Mouse (Mus musculus): ENCODE measurements around the gene Dalrd3. TPM values are rescaled to one million over a fixed set of nuclear protein-coding genes. Genes with fewer than 3 reads are reported as not detected.

The Dalrd3 gene
- 62.4 TPM for polyA plus RNA-seq (2017; shearing (Covaris generic))

GRCm38 (mm10) chr9:108569381-108570206, at the start of gene Dalrd3:
Dalrd3 (plus strand) TSS chr9:108569886.

GRCm38 (mm10) chr9:108560227-108560841, 9.4 kb upstream of the Dalrd3 start, which contains the start of gene Impdh2:
Impdh2 (plus strand) TSS chr9:108560286.

GRCm38 (mm10) chr9:108566815-108567776, 2.6 kb upstream of the Dalrd3 start, which contains the start of gene Ndufaf3:
Ndufaf3 (minus strand) TSS chr9:108567434.

GRCm38 (mm10) chr9:108578545-108579343, 9.1 kb downstream of the Dalrd3 start, which contains the start of gene Wdr6:
Wdr6 (minus strand) TSS chr9:108578739.

GRCm38 (mm10) chr9:108596998-108597764, 27.5 kb downstream of the Dalrd3 start, which contains the start of gene P4htm:
P4htm (minus strand) TSS chr9:108597667.

Other genes with a start within 250 kb of the Dalrd3 start
- gene Gpx1, start 231.0 kb upstream of the Dalrd3 start, polyA plus RNA-seq (2017; shearing (Covaris generic)) = 221 TPM
- 90.5 TPM for gene Usp4, start 222.0 kb upstream of the Dalrd3 start, polyA plus RNA-seq (2017; shearing (Covaris generic))
- 1.0 TPM for gene 1700102P08Rik, start 177.1 kb upstream of the Dalrd3 start, polyA plus RNA-seq (2017; shearing (Covaris generic))
- 0.43 TPM for gene Ccdc36, start 141.4 kb upstream of the Dalrd3 start, polyA plus RNA-seq (2017; shearing (Covaris generic))
- gene BC048562, start 133.4 kb upstream of the Dalrd3 start, polyA plus RNA-seq (2017; shearing (Covaris generic)) = not detected
- gene Ccdc71, start 109.4 kb upstream of the Dalrd3 start, polyA plus RNA-seq (2017; shearing (Covaris generic)) = 27.8 TPM
- 9.5 TPM for gene Klhdc8b, start 108.3 kb upstream of the Dalrd3 start, polyA plus RNA-seq (2017; shearing (Covaris generic))
- gene Lamb2, start 90.2 kb upstream of the Dalrd3 start, polyA plus RNA-seq (2017; shearing (Covaris generic)) = 0.46 TPM
- 150 TPM for gene Usp19, start 79.3 kb upstream of the Dalrd3 start, polyA plus RNA-seq (2017; shearing (Covaris generic))
- gene Qars, start 62.2 kb upstream of the Dalrd3 start, polyA plus RNA-seq (2017; shearing (Covaris generic)) = 68.2 TPM
- gene Qrich1, start 53.1 kb upstream of the Dalrd3 start, polyA plus RNA-seq (2017; shearing (Covaris generic)) = 165 TPM
- gene Impdh2, start 9.6 kb upstream of the Dalrd3 start, polyA plus RNA-seq (2017; shearing (Covaris generic)) = 115 TPM
- gene Ndufaf3, start 2.5 kb upstream of the Dalrd3 start, polyA plus RNA-seq (2017; shearing (Covaris generic)) = 27.1 TPM
- gene Wdr6, start 8.9 kb downstream of the Dalrd3 start, polyA plus RNA-seq (2017; shearing (Covaris generic)) = 25.4 TPM
- 8.5 TPM for gene P4htm, start 27.8 kb downstream of the Dalrd3 start, polyA plus RNA-seq (2017; shearing (Covaris generic))
- 202 TPM for gene Arih2, start 79.5 kb downstream of the Dalrd3 start, polyA plus RNA-seq (2017; shearing (Covaris generic))
- 19.9 TPM for gene Slc25a20, start 92.2 kb downstream of the Dalrd3 start, polyA plus RNA-seq (2017; shearing (Covaris generic))
- 33.7 TPM for gene Prkar2a, start 119.4 kb downstream of the Dalrd3 start, polyA plus RNA-seq (2017; shearing (Covaris generic))
- 33.8 TPM for gene Ip6k2, start 213.9 kb downstream of the Dalrd3 start, polyA plus RNA-seq (2017; shearing (Covaris generic))
- gene Nckipsd, start 238.5 kb downstream of the Dalrd3 start, polyA plus RNA-seq (2017; shearing (Covaris generic)) = 11.2 TPM

Data from effector memory CD4-positive, alpha-beta T cell, adult 7 months (primary cell).